Mouse (Mus musculus): ENCODE measurements at regions not wholly inside any gene's neighbourhood (a gene's known extent, or its start where the extent isn't known, plus 50 kb on each side); places are given as distances from the start of the nearest gene placed in this dataset.

GRCm38 (mm10) chr11:84624100-84624499 is 98.8 kb upstream of the Lhx1 start:
- no peaks in the 10 kb centered on the region for H3K9me3 ChIP-seq (ENCODE audit: control insufficient read depth, insufficient read depth, low read depth, low read length)
- no peak for DNase-seq (ENCODE audit: low read depth, low spot score)
- no peaks in the 10 kb centered on the region for H3K36me3 ChIP-seq (ENCODE audit: control insufficient read depth, insufficient read depth, low read length, poor library complexity, severe bottlenecking)
- H3K27ac ChIP-seq (ENCODE audit: insufficient read depth, low read depth, low read length, poor library complexity, severe bottlenecking), result no peak overlapping the region
- no peak overlapping the region for H3K4me3 ChIP-seq (ENCODE audit: insufficient read depth in 1 of 2, low read depth in 1 of 2, low read length in 2 of 2, poor library complexity in 1 of 2, severe bottlenecking in 1 of 2)
- H3K9ac ChIP-seq (ENCODE audit: insufficient read depth, low read depth, low read length, poor library complexity, severe bottlenecking), result no peak overlapping the region
- H3K4me1 ChIP-seq (ENCODE audit: control insufficient read depth in 2 of 2, insufficient read depth in 2 of 2, low read length in 2 of 2, poor library complexity in 1 of 2), result no peaks in the 10 kb centered on the region
- TF ChIP-seq CHD2 (IDR thresholded peaks at IDR 0.05; ENCODE audit: low read depth, low read length) (no peak), HCFC1 (IDR thresholded peaks at IDR 0.05; ENCODE audit: borderline replicate concordance, insufficient read depth, low read length) (no peak), ZNF384 (IDR thresholded peaks at IDR 0.05; ENCODE audit: low read depth, low read length) (no peak), ZC3H11A (IDR thresholded peaks at IDR 0.05; ENCODE audit: borderline replicate concordance, low read depth, low read length) (no peak), MAFK (IDR thresholded peaks at IDR 0.05; ENCODE audit: insufficient read depth, low read depth, low read length) (no peak)
- in situ Hi-C loops (cut with MboI; ENCODE audit: low sequenced_read_pairs in 2 of 2, unreplicated experiment in 2 of 2), result no loop called here

DNA sequence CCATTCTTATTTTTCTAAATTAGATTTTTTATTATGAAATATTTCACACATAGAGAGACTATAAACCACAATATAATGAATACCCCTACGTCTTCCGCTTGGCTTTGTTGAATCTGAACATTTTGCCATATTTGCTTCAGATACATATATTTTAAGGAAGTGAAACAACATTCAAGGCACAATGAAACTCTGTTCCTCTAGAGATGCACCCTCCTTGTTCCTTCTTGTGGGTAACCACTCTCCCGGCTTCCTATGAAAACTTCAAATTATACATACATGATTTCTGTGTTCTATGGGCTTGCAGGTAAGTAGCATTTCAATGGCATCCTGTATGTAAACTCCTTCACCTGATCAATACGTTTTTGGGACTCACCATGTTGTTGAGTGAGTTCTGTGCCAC is 94.4 kb upstream of the Lhx1 start:
- in situ Hi-C loops (cut with MboI; ENCODE audit: low sequenced_read_pairs in 2 of 2, unreplicated experiment in 2 of 2), result loop anchor here in 1 of 2 experiments (10.0 kb wide), 1 partner anchor 175 kb away; no protein-coding TSS in a partner anchor

GRCm38 (mm10) chr11:84618576-84618975 is 93.2 kb upstream of the Lhx1 start:
- in situ Hi-C loops (cut with MboI; ENCODE audit: low sequenced_read_pairs in 2 of 2, unreplicated experiment in 2 of 2), result loop anchor here in 1 of 2 experiments (10.0 kb wide), 1 partner anchor 176 kb away; no protein-coding TSS in a partner anchor
- TF ChIP-seq ZC3H11A (IDR thresholded peaks at IDR 0.05; ENCODE audit: borderline replicate concordance, low read depth, low read length) (peak; percentile 53; the same call in 1 of the 2 replicates), ZNF384 (IDR thresholded peaks at IDR 0.05; ENCODE audit: low read depth, low read length) (no peak), HCFC1 (IDR thresholded peaks at IDR 0.05; ENCODE audit: borderline replicate concordance, insufficient read depth, low read length) (no peak), CHD2 (IDR thresholded peaks at IDR 0.05; ENCODE audit: low read depth, low read length) (no peak)
- Histone ChIP-seq H3K36me3 (ENCODE audit: control insufficient read depth, insufficient read depth, low read length, poor library complexity, severe bottlenecking) (no peaks in the 10 kb centered on the region), H3K27ac (ENCODE audit: insufficient read depth, low read depth, low read length, poor library complexity, severe bottlenecking) (no peak overlapping the region), H3K9ac (ENCODE audit: insufficient read depth, low read depth, low read length, poor library complexity, severe bottlenecking) (no peak overlapping the region), H3K4me3 (ENCODE audit: insufficient read depth in 1 of 2, low read depth in 1 of 2, low read length in 2 of 2, poor library complexity in 1 of 2, severe bottlenecking in 1 of 2) (no peak overlapping the region), H3K9me3 (ENCODE audit: control insufficient read depth, insufficient read depth, low read depth, low read length) (no peaks in the 10 kb centered on the region), H3K4me1 (ENCODE audit: control insufficient read depth in 2 of 2, insufficient read depth in 2 of 2, low read length in 2 of 2, poor library complexity in 1 of 2) (no peaks in the 10 kb centered on the region)
- DNase-seq (ENCODE audit: low read depth, low spot score), result peak; percentile 40

More for the DNA sequence above, 94.4 kb upstream of the Lhx1 start:
- H3K4me3 ChIP-seq (ENCODE audit: insufficient read depth in 1 of 2, low read depth in 1 of 2, low read length in 2 of 2, poor library complexity in 1 of 2, severe bottlenecking in 1 of 2), result no peak overlapping the region
- no peak for TF ChIP-seq CHD2 (IDR thresholded peaks at IDR 0.05; ENCODE audit: low read depth, low read length)
- H3K4me1 ChIP-seq (ENCODE audit: control insufficient read depth in 2 of 2, insufficient read depth in 2 of 2, low read length in 2 of 2, poor library complexity in 1 of 2), result no peaks in the 10 kb centered on the region
- H3K36me3 ChIP-seq (ENCODE audit: control insufficient read depth, insufficient read depth, low read length, poor library complexity, severe bottlenecking), result no peaks in the 10 kb centered on the region
- DNase-seq (ENCODE audit: low read depth, low spot score), result no peak
- no peak overlapping the region for H3K9ac ChIP-seq (ENCODE audit: insufficient read depth, low read depth, low read length, poor library complexity, severe bottlenecking)
- no peak overlapping the region for H3K27ac ChIP-seq (ENCODE audit: insufficient read depth, low read depth, low read length, poor library complexity, severe bottlenecking)
- no peaks in the 10 kb centered on the region for H3K9me3 ChIP-seq (ENCODE audit: control insufficient read depth, insufficient read depth, low read depth, low read length)

DNA sequence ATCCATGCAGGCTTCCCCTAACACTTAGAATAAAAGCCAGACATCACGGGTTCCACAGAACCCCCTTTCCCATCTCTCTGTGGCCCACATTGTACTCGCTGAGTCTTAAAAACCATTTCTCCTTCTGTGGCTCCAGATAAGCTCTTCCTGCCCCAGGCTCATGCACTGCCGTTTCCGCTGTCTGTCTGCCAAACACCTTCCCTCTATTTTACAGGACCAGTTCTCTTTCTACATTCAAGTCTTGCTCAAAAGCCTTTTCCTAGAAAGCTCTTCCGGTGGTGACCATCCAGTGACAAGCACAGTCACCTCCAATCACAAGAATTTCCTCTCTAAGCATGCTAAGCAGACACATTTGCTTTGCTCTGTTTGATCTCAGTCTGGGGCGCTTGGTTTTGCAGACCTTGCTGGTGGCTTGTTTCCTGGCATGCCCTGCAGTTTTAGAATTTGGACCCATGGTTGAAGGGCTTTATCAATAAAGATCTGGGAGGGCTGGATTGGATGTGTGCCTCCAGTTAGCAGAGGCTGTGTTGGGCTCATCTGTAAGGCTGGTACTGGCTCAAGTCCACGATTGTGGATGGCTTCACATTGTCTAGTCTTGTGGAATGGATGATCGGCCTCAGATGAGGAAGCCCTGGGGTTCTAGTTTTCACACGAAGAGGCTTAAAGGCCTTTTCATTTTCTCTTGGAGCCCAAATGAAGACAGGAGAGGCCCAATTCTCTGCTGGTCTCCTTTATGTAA is 87.8 kb upstream of the Lhx1 start:
- no peak overlapping the region for H3K9ac ChIP-seq (ENCODE audit: insufficient read depth, low read depth, low read length, poor library complexity, severe bottlenecking)
- no peak overlapping the region for H3K27ac ChIP-seq (ENCODE audit: insufficient read depth, low read depth, low read length, poor library complexity, severe bottlenecking)
- no peaks in the 10 kb centered on the region for H3K36me3 ChIP-seq (ENCODE audit: control insufficient read depth, insufficient read depth, low read length, poor library complexity, severe bottlenecking)

GRCm38 (mm10) chr11:84611625-84611879 is 86.2 kb upstream of the Lhx1 start:
- in situ Hi-C loops (cut with MboI; ENCODE audit: low sequenced_read_pairs in 2 of 2, unreplicated experiment in 2 of 2), result loop anchor here in 1 of 2 experiments (10.0 kb wide), 1 partner anchor 183 kb away; no protein-coding TSS in a partner anchor
- no peak for DNase-seq (ENCODE audit: low read depth, low spot score)
- no peak overlapping the region for H3K9ac ChIP-seq (ENCODE audit: insufficient read depth, low read depth, low read length, poor library complexity, severe bottlenecking)
- H3K9me3 ChIP-seq (ENCODE audit: control insufficient read depth, insufficient read depth, low read depth, low read length), result no peaks in the 10 kb centered on the region
- H3K27ac ChIP-seq (ENCODE audit: insufficient read depth, low read depth, low read length, poor library complexity, severe bottlenecking), result no peak overlapping the region
- TF ChIP-seq ZNF384 (IDR thresholded peaks at IDR 0.05; ENCODE audit: low read depth, low read length) (no peak), HCFC1 (IDR thresholded peaks at IDR 0.05; ENCODE audit: borderline replicate concordance, insufficient read depth, low read length) (no peak), ZC3H11A (IDR thresholded peaks at IDR 0.05; ENCODE audit: borderline replicate concordance, low read depth, low read length) (no peak), CHD2 (IDR thresholded peaks at IDR 0.05; ENCODE audit: low read depth, low read length) (no peak), MAFK (IDR thresholded peaks at IDR 0.05; ENCODE audit: insufficient read depth, low read depth, low read length) (no peak)
- no peaks in the 10 kb centered on the region for H3K36me3 ChIP-seq (ENCODE audit: control insufficient read depth, insufficient read depth, low read length, poor library complexity, severe bottlenecking)
- H3K4me1 ChIP-seq (ENCODE audit: control insufficient read depth in 2 of 2, insufficient read depth in 2 of 2, low read length in 2 of 2, poor library complexity in 1 of 2), result no peaks in the 10 kb centered on the region
- H3K4me3 ChIP-seq (ENCODE audit: insufficient read depth in 1 of 2, low read depth in 1 of 2, low read length in 2 of 2, poor library complexity in 1 of 2, severe bottlenecking in 1 of 2), result no peak overlapping the region

More for the DNA sequence above, 87.8 kb upstream of the Lhx1 start:
- DNase-seq (ENCODE audit: low read depth, low spot score), result no peak
- Histone ChIP-seq H3K9me3 (ENCODE audit: control insufficient read depth, insufficient read depth, low read depth, low read length) (no peaks in the 10 kb centered on the region), H3K4me1 (ENCODE audit: control insufficient read depth in 2 of 2, insufficient read depth in 2 of 2, low read length in 2 of 2, poor library complexity in 1 of 2) (no peaks in the 10 kb centered on the region), H3K4me3 (ENCODE audit: insufficient read depth in 1 of 2, low read depth in 1 of 2, low read length in 2 of 2, poor library complexity in 1 of 2, severe bottlenecking in 1 of 2) (no peak overlapping the region)
- in situ Hi-C loops (cut with MboI; ENCODE audit: low sequenced_read_pairs in 2 of 2, unreplicated experiment in 2 of 2), result loop anchor here in 1 of 2 experiments (10.0 kb wide), 1 partner anchor 182 kb away; no protein-coding TSS in a partner anchor
- no peak for TF ChIP-seq ZNF384 (IDR thresholded peaks at IDR 0.05; ENCODE audit: low read depth, low read length)
- TF ChIP-seq CHD2 (IDR thresholded peaks at IDR 0.05; ENCODE audit: low read depth, low read length), result no peak
- TF ChIP-seq ZC3H11A (IDR thresholded peaks at IDR 0.05; ENCODE audit: borderline replicate concordance, low read depth, low read length), result no peak
- no peak for TF ChIP-seq MAFK (IDR thresholded peaks at IDR 0.05; ENCODE audit: insufficient read depth, low read depth, low read length)
- no peak for TF ChIP-seq HCFC1 (IDR thresholded peaks at IDR 0.05; ENCODE audit: borderline replicate concordance, insufficient read depth, low read length)
